Mouse (Mus musculus) lung, embryonic 14.5 days (tissue): ENCODE data around the gene 0610012G03Rik. TPM values are rescaled to one million over a fixed set of nuclear protein-coding genes. Genes with fewer than 3 reads are reported as not detected.

Experiments
- ATAC-seq: fragments of 200-750 bp; cut with Nextera tagmentation; 2 replicates; pipeline ENCODE4 v1.8.0; 2017; ENCODE audit warnings: mild to moderate bottlenecking, moderate TSS enrichment, moderate library complexity; ENCODE audit not compliant: insufficient read depth
- DNase-seq: peaks from one replicate; pipeline ENCODE4 v3.0.0-alpha.2; 2015
- H3K27ac ChIP-seq: fragments of 300-500 bp; sonication (generic); 2 replicates; pipeline ENCODE4 v1.5.1; 2014; ENCODE audit warnings: low read depth, mild to moderate bottlenecking, moderate library complexity
- H3K27me3 ChIP-seq: fragments of 300-500 bp; sonication (generic); 2 replicates; pipeline ENCODE4 v1.6.1; 2014; ENCODE audit warnings: low read length, control low read depth; ENCODE audit not compliant: insufficient read depth
- H3K36me3 ChIP-seq: fragments of 300-500 bp; sonication (generic); 2 replicates; pipeline ENCODE4 v1.6.1; 2014; ENCODE audit warnings: control low read depth; ENCODE audit not compliant: insufficient read depth
- H3K4me1 ChIP-seq: fragments of 300-500 bp; sonication (generic); 2 replicates; pipeline ENCODE4 v1.6.1; 2014; ENCODE audit warnings: antibody characterized with exemption, control low read depth; ENCODE audit not compliant: insufficient read depth
- H3K4me2 ChIP-seq: fragments of 300-500 bp; sonication (generic); 2 replicates; pipeline ENCODE4 v1.6.1; 2014; ENCODE audit warnings: mild to moderate bottlenecking
- H3K4me3 ChIP-seq: fragments of 300-500 bp; sonication (generic); 2 replicates; pipeline ENCODE4 v1.5.1; 2014; ENCODE audit warnings: low read depth, low read length
- H3K9ac ChIP-seq: fragments of 300-500 bp; sonication (generic); 2 replicates; pipeline ENCODE4 v1.6.1; 2014
- H3K9me3 ChIP-seq: fragments of 300-500 bp; sonication (generic); 2 replicates; pipeline ENCODE4 v1.6.1; 2016; ENCODE audit warnings: low read depth, low read length, control low read depth
- CTCF ChIP-seq: IDR thresholded peaks from 2 replicates; pipeline ENCODE4 v1.5.1; 2016; ENCODE audit warnings: antibody characterized with exemption, low read depth
- WGBS: fragments of 180-500 bp; shearing (Covaris S2); extraction: QIAGEN DNeasy Blood & Tissue Kit; methylation state at CpG from one replicate; pipeline ENCODE4 v1.1.7; 2014; 5-methylcytosine and 5-hydroxymethylcytosine counted together
- polyA plus RNA-seq: library from polyadenylated mRNA; unstranded; fragments of >200 nt; fragmentation: Nextera tagmentation; extraction: Ambion mirVana; gene quantifications from 2 replicates; pipeline ENCODE4 v1.2.1, GENCODE M21; 2014

The 0610012G03Rik gene
- polyA plus RNA-seq, 1 experiment from 2014 or later, result 80.5 TPM

GRCm38 (mm10) chr16:31932840-31933697, 15.2 kb downstream of the 0610012G03Rik start:
- no peak overlapping the region for H3K27ac ChIP-seq
- H3K27me3 ChIP-seq, result peaks cover 41% of the 10 kb centered on the region
- no peaks in the 10 kb centered on the region for H3K9me3 ChIP-seq
- H3K36me3 ChIP-seq, result no peaks in the 10 kb centered on the region
- H3K4me2 ChIP-seq, result peak overlapping the region; percentile 90
- DNase-seq (peak; percentile 97), ATAC-seq (peak; percentile 95)
- H3K4me1 ChIP-seq, result 0 out of 2 replicates have a peak, but pooled peaks cover 2% of the 10 kb centered on the region
- peak overlapping the region; percentile 51 for H3K9ac ChIP-seq
- TF ChIP-seq CTCF, result peak; percentile 95
- H3K4me3 ChIP-seq, result peak overlapping the region; percentile 51
- 1% methylated on average over 50 of the region's 50 CpGs for WGBS

DNA sequence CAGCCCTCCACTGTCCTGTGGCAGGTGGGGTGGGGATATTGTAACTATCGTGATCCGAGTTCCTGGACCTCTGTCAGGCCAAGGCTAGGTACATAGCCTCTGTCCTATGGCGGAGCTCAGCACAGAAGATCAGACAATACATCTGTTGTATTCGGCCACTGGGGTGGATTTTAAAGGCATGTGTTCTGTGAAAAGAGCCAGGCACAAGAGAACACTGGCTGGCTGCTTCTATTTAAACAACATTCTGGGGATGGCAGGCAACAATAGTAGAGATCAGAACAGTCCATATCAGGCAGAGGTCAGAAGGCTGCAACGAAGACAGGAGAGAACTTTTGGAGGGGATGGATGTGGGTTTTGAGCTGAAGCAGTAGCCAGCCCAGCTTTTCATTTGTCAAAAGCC, 16.0 kb downstream of the 0610012G03Rik start:
- H3K27me3 ChIP-seq, result peaks cover 41% of the 10 kb centered on the region
- DNase-seq (no peak), ATAC-seq (0 out of 2 replicates have a peak, but pooled peaks have one; percentile 7)
- TF ChIP-seq CTCF, result no peak
- H3K4me3 ChIP-seq, result peak overlapping the region; percentile 51; the same call in 1 of the 2 replicates
- H3K4me2 ChIP-seq, result peak overlapping the region; percentile 90
- no peak overlapping the region for H3K9ac ChIP-seq
- 0 out of 2 replicates have a peak, but pooled peaks cover 2% of the 10 kb centered on the region for H3K4me1 ChIP-seq
- WGBS, result 62% methylated on average over 5 of the region's 5 CpGs
- H3K36me3 ChIP-seq, result no peaks in the 10 kb centered on the region
- H3K9me3 ChIP-seq, result no peaks in the 10 kb centered on the region
- no peak overlapping the region for H3K27ac ChIP-seq

GRCm38 (mm10) chr16:31931330-31931729, 17.0 kb downstream of the 0610012G03Rik start:
- DNase-seq (no peak), ATAC-seq (no peak)
- no peak overlapping the region for H3K4me3 ChIP-seq
- 0 out of 2 replicates have a peak, but pooled peaks cover 2% of the 10 kb centered on the region for H3K4me1 ChIP-seq
- H3K9me3 ChIP-seq, result no peaks in the 10 kb centered on the region
- H3K27ac ChIP-seq, result no peak overlapping the region
- WGBS, result 55% methylated on average over 17 of the region's 17 CpGs
- H3K27me3 ChIP-seq, result peaks cover 40% of the 10 kb centered on the region
- H3K9ac ChIP-seq, result no peak overlapping the region
- H3K36me3 ChIP-seq, result no peaks in the 10 kb centered on the region
- no peak for TF ChIP-seq CTCF
- H3K4me2 ChIP-seq, result no peak overlapping the region; the same call in 1 of the 2 replicates

DNA sequence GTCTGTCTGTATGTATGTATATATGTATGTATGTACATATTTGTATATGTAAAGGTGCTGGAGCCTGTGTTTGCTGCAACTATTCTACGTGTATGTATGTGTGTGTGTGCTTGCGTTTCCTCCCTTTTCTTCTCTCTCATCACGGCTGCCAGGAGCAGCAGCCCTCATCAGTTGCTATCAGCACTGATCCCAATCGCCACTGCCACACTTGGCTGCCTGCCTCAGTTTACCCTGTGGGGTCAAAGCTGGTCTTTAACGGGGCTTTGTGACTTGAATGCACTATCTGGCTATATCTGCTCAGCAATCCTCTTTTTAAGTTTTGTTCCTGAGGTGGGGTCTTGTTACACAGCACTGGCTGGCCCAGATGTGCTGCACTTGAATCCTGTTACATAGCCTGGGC, 20.9 kb downstream of the 0610012G03Rik start:
- H3K9me3 ChIP-seq, result no peaks in the 10 kb centered on the region
- no peak for ATAC-seq
- H3K27me3 ChIP-seq, result peaks cover 5% of the 10 kb centered on the region; the same call in 1 of the 2 replicates
- no peaks in the 10 kb centered on the region for H3K4me1 ChIP-seq
- no peak overlapping the region for H3K27ac ChIP-seq
- no peak overlapping the region for H3K4me2 ChIP-seq
- H3K4me3 ChIP-seq, result no peak overlapping the region
- H3K36me3 ChIP-seq, result no peaks in the 10 kb centered on the region
- no peak for TF ChIP-seq CTCF
- 80% methylated on average over 5 of the region's 5 CpGs for WGBS
- no peak for DNase-seq
- H3K9ac ChIP-seq, result no peak overlapping the region

- Histone ChIP-seq H3K4me3 (no peak overlapping the region), H3K27me3 (peaks cover 5% of the 10 kb centered on the region; the same call in 1 of the 2 replicates), H3K4me1 (no peaks in the 10 kb centered on the region), H3K27ac (no peak overlapping the region), H3K9ac (no peak overlapping the region), H3K4me2 (no peak overlapping the region), H3K9me3 (no peaks in the 10 kb centered on the region), H3K36me3 (no peaks in the 10 kb centered on the region)
- DNase-seq (no peak), ATAC-seq (no peak)
- TF ChIP-seq CTCF, result no peak
- WGBS, result 74% methylated on average over 13 of the region's 13 CpGs
Observed at GRCm38 (mm10) chr16:31926547-31927182, 21.6 kb downstream of the 0610012G03Rik start.

- Histone ChIP-seq H3K4me2 (no peak overlapping the region), H3K27me3 (peaks cover under 1% of the 10 kb centered on the region; the same call in 1 of the 2 replicates), H3K27ac (no peak overlapping the region), H3K4me3 (no peak overlapping the region), H3K4me1 (no peaks in the 10 kb centered on the region), H3K36me3 (no peaks in the 10 kb centered on the region), H3K9me3 (no peaks in the 10 kb centered on the region), H3K9ac (no peak overlapping the region)
- no peak for ATAC-seq
- DNase-seq, result no peak
- TF ChIP-seq CTCF, result no peak
- WGBS, result 80% methylated on average over 6 of the region's 6 CpGs
Observed at GRCm38 (mm10) chr16:31926091-31926490, 22.2 kb downstream of the 0610012G03Rik start.

DNA sequence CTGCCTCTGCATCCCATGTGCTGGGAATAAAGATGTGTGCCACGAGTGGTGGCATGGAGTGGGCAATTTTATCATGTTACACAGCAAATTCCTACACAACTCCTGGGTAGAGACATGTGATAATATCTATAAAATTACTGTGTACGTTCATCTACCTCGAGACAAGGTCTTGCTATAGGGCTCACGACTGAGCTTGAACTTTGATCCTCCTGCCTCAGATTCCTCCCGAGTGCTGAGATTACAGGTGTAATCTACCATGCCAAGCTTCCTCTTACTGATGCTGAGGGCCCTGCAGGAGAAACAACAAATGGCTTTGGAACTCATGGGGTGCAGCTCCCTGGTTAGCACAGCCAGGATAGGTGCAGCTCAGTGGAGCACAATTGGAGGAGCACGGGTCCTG, 23.9 kb downstream of the 0610012G03Rik start:
- no peak overlapping the region for H3K9ac ChIP-seq
- H3K36me3 ChIP-seq, result no peaks in the 10 kb centered on the region
- H3K4me2 ChIP-seq, result no peak overlapping the region
- no peak for TF ChIP-seq CTCF
- H3K27me3 ChIP-seq, result no peaks in the 10 kb centered on the region
- no peaks in the 10 kb centered on the region for H3K4me1 ChIP-seq
- no peak for DNase-seq
- no peaks in the 10 kb centered on the region for H3K9me3 ChIP-seq
- ATAC-seq, result no peak
- H3K4me3 ChIP-seq, result no peak overlapping the region
- H3K27ac ChIP-seq, result no peak overlapping the region
- 77% methylated on average over 6 of the region's 6 CpGs for WGBS
